Mouse (Mus musculus) cortical plate, adult 2 months (tissue): ENCODE data around the gene Olfr145.

Experiments
- CTCF ChIP-seq: fragments of 200-500 bp; IDR thresholded peaks from 2 replicates; pipeline ENCODE4 v1.5.1; 2011; ENCODE audit warnings: mild to moderate bottlenecking, control low read depth, low read length; ENCODE audit not compliant: insufficient read depth; ENCODE audit errors: extremely low read depth
- POLR2A ChIP-seq: fragments of 200-500 bp; IDR thresholded peaks from 2 replicates; pipeline ENCODE4 v1.6.1; 2011; ENCODE audit warnings: mild to moderate bottlenecking, low read length, control low read depth; ENCODE audit not compliant: insufficient read depth; ENCODE audit errors: extremely low read depth

- no peak for TF ChIP-seq POLR2A
- TF ChIP-seq CTCF, result no peak
These were observed 29.8 kb downstream of the Olfr145 start for GRCm38 (mm10) chr9:37926019-37927013.
